11 mouse cellular contexts compared by ENCODE assay signal in the genomic region with DNA sequence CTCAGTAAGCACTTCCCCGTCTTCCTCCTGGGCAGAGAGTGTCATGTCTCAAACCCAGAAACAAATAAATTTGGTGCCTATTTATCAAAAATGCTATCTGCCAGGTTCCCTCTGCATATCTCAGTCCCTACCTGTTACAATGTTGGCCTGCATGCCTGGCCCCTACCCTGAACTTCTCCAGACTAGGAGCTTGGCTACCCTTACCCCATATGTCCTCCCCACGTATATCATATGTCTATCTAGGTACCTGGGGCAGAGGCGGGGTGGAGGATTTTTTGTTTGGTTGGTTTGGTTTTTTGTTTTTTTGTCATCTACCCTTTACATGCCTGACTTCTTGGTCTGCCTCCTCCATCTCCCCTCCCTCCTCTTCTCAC. TPM values are rescaled to one million over a fixed set of nuclear protein-coding genes. Genes with fewer than 3 reads are reported as not detected.
A peak's percentile ranks its signal among the peaks of the same experiment; 100 is the strongest.
DNase-seq lines count a peak whose midpoint lies in the region; ATAC-seq and TF ChIP-seq lines count a peak whose summit lies in the region.
"Not testable (repeated sequence)": the region's sequence is repeated elsewhere in the genome, so short reads cannot be mapped to it uniquely, and the experiment has no call there.
"Had no signal": no experiment of that assay in that cellular context is flagged by ENCODE, and none has a peak within 500 bp of the region (broad histone marks: within the 10 kb centered on the region; RNA-seq: fewer than 3 reads in every experiment).

No protein-coding gene starts in this region.

- not testable (repeated sequence) for H3K27me3 ChIP-seq in forebrain, embryonic 13.5 days; hindbrain, embryonic 11.5 days (ENCODE audit: control insufficient read depth, insufficient read depth, low read length); hindbrain, postnatal 0 days (ENCODE audit: insufficient read depth, low read length); kidney, postnatal 0 days (ENCODE audit: insufficient read depth, low read length); lung, embryonic 14.5 days (ENCODE audit: insufficient read depth, low read length); midbrain, embryonic 13.5 days; neural tube, embryonic 12.5 days (replicated peaks)

- not testable (repeated sequence) for H3K36me3 ChIP-seq in forebrain, embryonic 13.5 days (ENCODE audit: poor library complexity, severe bottlenecking); hindbrain, embryonic 11.5 days (ENCODE audit: control insufficient read depth, insufficient read depth, low read length); hindbrain, postnatal 0 days (ENCODE audit: insufficient read depth, low read length); kidney, postnatal 0 days (ENCODE audit: insufficient read depth, low read length); lung, embryonic 14.5 days (ENCODE audit: insufficient read depth); midbrain, embryonic 13.5 days; neural tube, embryonic 12.5 days

- DNase-seq in hindbrain, embryonic 11.5 days (ENCODE audit: low spot score); hindbrain, postnatal 0 days (ENCODE audit: low spot score); kidney, postnatal 0 days (ENCODE audit: low spot score); lung, embryonic 14.5 days: not testable (repeated sequence)

- H3K4me1 ChIP-seq in forebrain, embryonic 13.5 days; hindbrain, embryonic 11.5 days (replicated peaks; ENCODE audit: control insufficient read depth, insufficient read depth, low read length); hindbrain, postnatal 0 days (ENCODE audit: insufficient read depth, low read length); kidney, postnatal 0 days (replicated peaks; ENCODE audit: insufficient read depth, low read length); lung, embryonic 14.5 days (ENCODE audit: insufficient read depth); midbrain, embryonic 13.5 days (replicated peaks); neural tube, embryonic 12.5 days: not testable (repeated sequence)

- no CpG with 5 or more reads among the region's 3 CpGs for WGBS in forebrain, embryonic 13.5 days
- WGBS in hindbrain, embryonic 11.5 days: no CpG with 5 or more reads among the region's 3 CpGs
- WGBS in hindbrain, postnatal 0 days: no CpG with 5 or more reads among the region's 3 CpGs
- no CpG with 5 or more reads among the region's 3 CpGs for WGBS in kidney, postnatal 0 days
- no CpG with 5 or more reads among the region's 3 CpGs for WGBS in lung, embryonic 14.5 days
- WGBS in midbrain, embryonic 13.5 days: no CpG with 5 or more reads among the region's 3 CpGs
- WGBS in neural tube, embryonic 12.5 days: no CpG with 5 or more reads among the region's 3 CpGs

- TF ChIP-seq CTCF in hindbrain, postnatal 0 days (IDR thresholded peaks at IDR 0.05; ENCODE audit: low read depth); kidney, postnatal 0 days (IDR thresholded peaks at IDR 0.05; ENCODE audit: low read depth); lung, embryonic 14.5 days (IDR thresholded peaks at IDR 0.05; ENCODE audit: low read depth): not testable (repeated sequence)

- H3K9me3 ChIP-seq in forebrain, embryonic 13.5 days (replicated peaks); hindbrain, embryonic 11.5 days (ENCODE audit: control insufficient read depth, low read length); hindbrain, postnatal 0 days (ENCODE audit: low read length); kidney, postnatal 0 days (replicated peaks; ENCODE audit: low read length); lung, embryonic 14.5 days (ENCODE audit: low read depth, low read length); midbrain, embryonic 13.5 days; neural tube, embryonic 12.5 days: not testable (repeated sequence)

- H3K27ac ChIP-seq in forebrain, embryonic 13.5 days; hindbrain, embryonic 11.5 days (ENCODE audit: low read depth, low read length); hindbrain, postnatal 0 days; kidney, postnatal 0 days; lung, embryonic 14.5 days (ENCODE audit: low read depth); midbrain, embryonic 13.5 days; neural tube, embryonic 12.5 days: not testable (repeated sequence)

- H3K9ac ChIP-seq in forebrain, embryonic 13.5 days; hindbrain, embryonic 11.5 days (ENCODE audit: low read depth, low read length); hindbrain, postnatal 0 days (replicated peaks; ENCODE audit: low read length); kidney, postnatal 0 days (ENCODE audit: low read depth, low read length); lung, embryonic 14.5 days; midbrain, embryonic 13.5 days (replicated peaks); neural tube, embryonic 12.5 days: not testable (repeated sequence)

- ATAC-seq in forebrain, embryonic 13.5 days: peak; percentile 34
- ATAC-seq in hindbrain, embryonic 11.5 days (ENCODE audit: low FRiP score): peak; percentile 61
- peak; percentile 49 for ATAC-seq in hindbrain, postnatal 0 days
- peak; percentile 13; the same call in 1 of the 2 replicates for ATAC-seq in kidney, postnatal 0 days (replicated peaks; ENCODE audit: low FRiP score, low read depth)
- peak; percentile 54 for ATAC-seq in lung, embryonic 14.5 days (ENCODE audit: insufficient read depth)
- ATAC-seq in midbrain, embryonic 13.5 days: peak; percentile 74
- ATAC-seq in neural tube, embryonic 12.5 days (ENCODE audit: low FRiP score, low read depth): peak; percentile 63

- H3K4me2 ChIP-seq in forebrain, embryonic 13.5 days; hindbrain, embryonic 11.5 days (replicated peaks; ENCODE audit: low read depth, low read length); hindbrain, postnatal 0 days (ENCODE audit: low read depth, low read length); kidney, postnatal 0 days (ENCODE audit: low read length); lung, embryonic 14.5 days; midbrain, embryonic 13.5 days (replicated peaks); neural tube, embryonic 12.5 days (replicated peaks): not testable (repeated sequence)

- not testable (repeated sequence) for H3K4me3 ChIP-seq in forebrain, embryonic 13.5 days; hindbrain, embryonic 11.5 days (ENCODE audit: low read depth, low read length); hindbrain, postnatal 0 days (ENCODE audit: low read length); kidney, postnatal 0 days (replicated peaks; ENCODE audit: low read depth, low read length); lung, embryonic 14.5 days (ENCODE audit: low read depth, low read length); midbrain, embryonic 13.5 days (replicated peaks); neural tube, embryonic 12.5 days

RNA-seq across cellular contexts. Expression of a gene that starts 0.4 kb away (rescaled TPM):
- polyA plus RNA-seq in forebrain, embryonic 13.5 days (2015; fragmentation: Nextera tagmentation; extraction: Ambion mirVana): 12.3 and 19.5 TPM in 2 replicates
- polyA plus RNA-seq in hindbrain, embryonic 11.5 days (2014; fragmentation: Nextera tagmentation; extraction: Ambion mirVana): 17.9 and 19.2 TPM in 2 replicates
- 5.1 and 16.5 TPM in 2 replicates for total RNA-seq in hindbrain, postnatal 0 days (2014; rRNA removed)
- polyA plus RNA-seq in hindbrain, postnatal 0 days (2015; fragmentation: Nextera tagmentation; extraction: Ambion mirVana): 7.7 and 8.7 TPM in 2 replicates
- 7.3 and 7.4 TPM in 2 replicates for polyA plus RNA-seq in kidney, postnatal 0 days (2015; fragmentation: Nextera tagmentation; extraction: Ambion mirVana)
- polyA plus RNA-seq in lung, embryonic 14.5 days (2014; fragmentation: Nextera tagmentation; extraction: Ambion mirVana): 14.2 and 14.4 TPM in 2 replicates
- 16.4 and 19.3 TPM in 2 replicates for polyA plus RNA-seq in midbrain, embryonic 13.5 days (2015; fragmentation: Nextera tagmentation; extraction: Ambion mirVana)
- polyA plus RNA-seq in neural tube, embryonic 12.5 days (2016; fragmentation: Nextera tagmentation; extraction: Ambion mirVana): 9.2 and 14.6 TPM in 2 replicates
- polyA plus RNA-seq: G1E; liver, adult 2 months; small intestine, adult 2 months had no signal

RNA-seq across cellular contexts. Expression of a gene that starts 40.6 kb away (rescaled TPM):
- 2.8 and 4.3 TPM in 2 replicates for polyA plus RNA-seq in forebrain, embryonic 13.5 days (2015; fragmentation: Nextera tagmentation; extraction: Ambion mirVana)
- polyA plus RNA-seq in hindbrain, embryonic 11.5 days (2014; fragmentation: Nextera tagmentation; extraction: Ambion mirVana): 3.5 and 3.9 TPM in 2 replicates
- 1.3 TPM in 1 of 2 replicates, not detected in the other for total RNA-seq in hindbrain, postnatal 0 days (2014; rRNA removed)
- polyA plus RNA-seq in hindbrain, postnatal 0 days (2015; fragmentation: Nextera tagmentation; extraction: Ambion mirVana): 2.0 and 2.8 TPM in 2 replicates
- polyA plus RNA-seq in kidney, postnatal 0 days (2015; fragmentation: Nextera tagmentation; extraction: Ambion mirVana): 2.4 and 2.5 TPM in 2 replicates
- polyA plus RNA-seq in lung, embryonic 14.5 days (2014; fragmentation: Nextera tagmentation; extraction: Ambion mirVana): 3.6 and 4.0 TPM in 2 replicates
- polyA plus RNA-seq in midbrain, embryonic 13.5 days (2015; fragmentation: Nextera tagmentation; extraction: Ambion mirVana): 3.1 and 3.2 TPM in 2 replicates
- 2.5 and 2.9 TPM in 2 replicates for polyA plus RNA-seq in neural tube, embryonic 12.5 days (2016; fragmentation: Nextera tagmentation; extraction: Ambion mirVana)
- total RNA-seq: liver, adult 2 months had no signal
- polyA plus RNA-seq: G1E; liver, adult 2 months; small intestine, adult 2 months; thymus, adult 2 months had no signal

Comparison
In these comparisons a context has a peak if more than half of its experiments do, and no peak if none do; other contexts are left out.
1. ATAC-seq: peak in every context shown above with its lines; median percentile 74 in midbrain, embryonic 13.5 days; 63 in neural tube, embryonic 12.5 days; 61 in hindbrain, embryonic 11.5 days; 54 in lung, embryonic 14.5 days; 49 in hindbrain, postnatal 0 days; 34 in forebrain, embryonic 13.5 days; 13 in kidney, postnatal 0 days.